Mouse (Mus musculus): ENCODE results near the gene Atp8a2.
"Not testable (repeated sequence)": the region's sequence is repeated elsewhere in the genome, so short reads cannot be mapped to it uniquely, and the experiment has no call there.

The Atp8a2 gene

DNA sequence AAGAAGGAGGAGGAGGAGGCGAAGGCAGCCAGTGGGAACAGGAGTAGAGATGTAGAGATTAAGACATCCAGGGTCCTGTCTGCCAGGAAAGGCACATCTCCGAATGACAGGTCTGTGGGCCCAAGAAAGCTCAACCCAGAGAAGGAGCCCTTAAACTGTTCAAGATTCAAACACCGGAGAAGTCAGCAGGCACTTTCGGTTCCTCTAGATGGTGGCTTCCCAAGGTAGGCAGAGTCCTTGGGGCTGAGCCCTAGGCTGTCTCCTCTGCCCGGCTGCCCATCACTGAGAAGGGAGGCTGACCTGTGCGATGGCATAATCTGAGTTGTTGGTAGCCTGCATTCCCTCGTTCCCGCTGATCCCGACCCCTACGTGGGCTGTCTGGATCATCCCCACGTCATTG is 337.1 kb downstream of the Atp8a2 start:
- DNase-seq (ENCODE audit: extremely low read depth, insufficient read length, low spot score) = no peak

GRCm38 (mm10) chr14:59858501-59859225 is 338.3 kb downstream of the Atp8a2 start:
- no peak for DNase-seq (ENCODE audit: extremely low read depth, insufficient read length, low spot score)

DNA sequence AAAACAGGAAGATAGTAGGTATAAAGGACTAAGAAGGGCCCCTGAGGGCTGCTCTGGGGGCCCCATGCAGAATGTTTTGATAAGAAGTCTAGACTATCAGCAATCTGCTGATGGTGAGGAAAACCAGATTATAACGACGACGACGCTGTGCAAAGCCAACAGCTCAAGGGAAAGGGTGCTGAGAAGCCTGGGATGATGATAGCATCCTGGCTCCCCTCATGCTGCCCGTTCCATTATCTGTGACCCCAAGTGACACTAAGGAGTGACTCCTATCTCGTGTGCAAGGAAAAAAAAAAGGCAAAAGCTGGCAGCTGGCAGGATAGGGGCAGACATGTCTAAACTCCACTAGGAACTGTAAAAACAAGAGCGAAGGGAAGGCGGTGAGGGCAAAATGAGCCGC is 343.8 kb downstream of the Atp8a2 start:
- no peak for DNase-seq (ENCODE audit: extremely low read depth, insufficient read length, low spot score)

- no peak for DNase-seq (ENCODE audit: extremely low read depth, insufficient read length, low spot score)
These were observed 350.2 kb downstream of the Atp8a2 start for GRCm38 (mm10) chr14:59846609-59847375.

- no peak for DNase-seq (ENCODE audit: extremely low read depth, insufficient read length, low spot score)
These were observed 353.6 kb downstream of the Atp8a2 start for GRCm38 (mm10) chr14:59843264-59843942.

GRCm38 (mm10) chr14:59839951-59840720 is 356.8 kb downstream of the Atp8a2 start:
- no peak for DNase-seq (ENCODE audit: extremely low read depth, insufficient read length, low spot score)

GRCm38 (mm10) chr14:59838446-59839259 is 358.3 kb downstream of the Atp8a2 start:
- not testable (repeated sequence) for DNase-seq (ENCODE audit: extremely low read depth, insufficient read length, low spot score)

DNA sequence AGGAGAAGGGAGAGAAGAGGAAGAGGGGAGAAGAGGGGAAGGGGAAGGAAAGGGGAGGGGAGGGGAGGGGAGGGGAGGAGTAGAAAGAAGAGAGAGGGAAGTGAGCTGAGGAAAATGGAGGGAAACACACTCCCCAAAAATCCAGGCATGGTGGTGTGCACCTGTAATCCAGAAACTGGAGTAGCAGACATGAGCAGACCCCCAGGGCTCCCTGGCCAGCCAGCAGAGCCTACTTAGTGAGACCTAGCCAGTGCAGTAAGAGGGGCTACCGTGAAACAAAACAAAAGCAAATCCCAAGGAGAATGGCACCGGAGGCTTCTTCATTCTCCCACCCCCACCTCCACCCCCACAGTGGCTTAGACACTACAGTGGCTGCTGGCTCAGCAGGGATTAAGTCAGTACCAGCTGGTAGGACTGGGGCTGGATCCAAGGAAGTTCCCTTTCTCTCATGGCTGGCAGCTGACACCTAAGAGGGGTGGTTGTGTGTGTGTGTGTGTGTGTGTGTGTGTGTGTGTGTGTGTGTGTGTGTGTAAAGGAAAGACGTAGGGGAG is 359.2 kb downstream of the Atp8a2 start:
- not testable (repeated sequence) for DNase-seq (ENCODE audit: extremely low read depth, insufficient read length, low spot score)

DNA sequence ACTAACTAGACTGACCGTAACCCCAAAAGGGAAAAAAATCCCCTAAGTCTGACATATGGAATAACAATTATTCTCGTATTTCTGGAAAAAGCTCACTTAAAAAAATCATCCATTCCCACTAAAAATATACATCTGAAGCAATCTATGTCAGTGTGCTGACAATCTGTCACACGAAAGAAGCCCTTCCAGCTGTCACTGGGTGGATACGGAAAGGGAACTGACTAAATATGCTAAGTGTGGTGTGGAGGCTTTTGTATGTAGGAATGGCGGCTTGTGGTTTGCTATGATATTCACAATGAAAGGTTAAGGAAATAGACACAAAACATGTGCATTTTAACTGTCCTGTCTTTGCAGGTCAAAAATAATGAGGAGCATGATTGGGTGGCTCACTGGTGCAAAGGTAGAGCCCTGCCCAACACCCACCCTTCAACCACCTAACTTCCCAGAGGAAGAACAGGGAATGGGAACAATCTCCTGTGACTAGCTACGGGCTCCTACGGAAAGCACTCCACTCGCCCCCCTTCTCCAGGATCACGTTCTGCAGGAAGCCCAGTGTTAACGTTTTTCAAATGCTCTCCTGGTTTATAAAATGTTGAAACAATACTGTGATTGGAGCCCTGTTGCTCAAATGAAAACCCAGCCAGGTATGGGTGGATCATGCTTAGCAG is 360.0 kb downstream of the Atp8a2 start:
- no peak for DNase-seq (ENCODE audit: extremely low read depth, insufficient read length, low spot score)

DNA sequence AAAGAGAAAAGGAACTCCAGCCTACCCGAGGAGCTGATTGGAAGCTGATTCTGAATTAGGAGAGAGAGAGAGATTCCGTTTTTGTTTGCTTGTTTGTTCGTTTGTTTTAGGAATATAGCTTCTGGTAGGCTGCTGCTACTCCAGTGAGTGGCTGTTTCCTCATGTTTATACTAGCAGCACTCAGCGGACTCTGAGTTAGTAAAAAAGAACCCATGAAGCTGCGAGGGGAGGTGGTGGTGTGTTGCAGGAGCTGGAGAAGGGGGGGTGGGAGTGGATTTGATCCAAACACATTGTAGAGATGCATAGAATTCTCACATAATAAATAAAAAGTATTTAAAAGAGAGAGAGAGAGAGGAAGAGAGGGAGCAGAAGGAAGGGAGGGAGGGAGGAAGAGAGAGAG is 367.4 kb downstream of the Atp8a2 start:
- DNase-seq (ENCODE audit: extremely low read depth, insufficient read length, low spot score) = no peak

DNA sequence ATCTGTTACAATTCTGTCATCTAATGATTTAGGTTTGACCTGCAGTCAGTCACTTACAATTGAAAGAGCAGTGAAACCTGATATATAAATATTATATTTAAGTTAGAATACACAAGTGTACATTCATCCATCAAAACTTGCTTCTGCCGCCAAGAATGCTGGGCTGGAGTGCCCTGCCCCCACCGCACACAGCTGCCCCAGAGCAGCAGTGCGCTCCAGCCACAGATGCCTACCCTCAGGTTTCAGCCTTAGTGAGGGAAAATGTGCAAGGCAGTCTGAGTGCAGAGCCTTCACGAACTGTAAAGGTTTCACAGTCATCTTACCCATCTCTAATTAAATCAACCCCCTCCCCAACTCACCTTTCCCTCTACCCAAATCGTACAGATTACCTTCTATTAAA is 369.6 kb downstream of the Atp8a2 start:
- no peak for DNase-seq (ENCODE audit: extremely low read depth, insufficient read length, low spot score)

DNA sequence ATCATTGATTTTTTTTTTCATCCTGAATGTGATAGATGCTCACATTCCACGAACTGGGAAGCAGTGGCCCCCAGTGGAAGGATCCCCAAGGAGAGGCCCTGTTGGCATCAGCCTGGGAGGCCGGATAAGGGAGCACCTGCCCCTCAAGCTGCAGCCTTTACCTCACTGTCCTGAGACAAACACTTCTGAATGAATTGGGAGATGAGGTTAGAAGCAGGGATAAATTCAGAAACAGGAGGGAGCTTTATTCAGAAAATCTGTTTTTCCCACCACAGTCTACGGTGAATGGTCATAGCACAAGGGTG is 376.9 kb downstream of the Atp8a2 start:
- no peak for DNase-seq (ENCODE audit: extremely low read depth, insufficient read length, low spot score)

- DNase-seq (ENCODE audit: extremely low read depth, insufficient read length, low spot score) = no peak
These were observed 377.5 kb downstream of the Atp8a2 start for GRCm38 (mm10) chr14:59819215-59820114.

DNA sequence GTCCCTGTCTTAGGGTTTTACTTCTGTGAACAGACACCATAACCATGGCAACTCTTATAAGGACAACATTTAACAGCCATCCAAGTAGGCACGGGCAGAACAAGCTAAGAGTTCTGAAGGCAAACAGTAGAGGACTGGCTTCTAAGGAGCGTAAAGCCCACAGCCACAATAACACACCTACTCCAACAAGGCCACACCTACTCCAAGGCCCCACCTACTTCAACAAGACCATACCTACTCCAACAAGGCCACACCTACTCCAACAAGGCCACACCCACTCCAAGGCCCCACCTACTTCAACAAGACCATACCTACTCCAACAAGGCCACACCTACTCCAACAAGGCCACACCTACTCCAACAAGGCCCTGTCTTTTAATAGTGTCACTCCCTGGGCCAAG is 386.7 kb downstream of the Atp8a2 start:
- not testable (repeated sequence) for DNase-seq (ENCODE audit: extremely low read depth, insufficient read length, low spot score)

DNA sequence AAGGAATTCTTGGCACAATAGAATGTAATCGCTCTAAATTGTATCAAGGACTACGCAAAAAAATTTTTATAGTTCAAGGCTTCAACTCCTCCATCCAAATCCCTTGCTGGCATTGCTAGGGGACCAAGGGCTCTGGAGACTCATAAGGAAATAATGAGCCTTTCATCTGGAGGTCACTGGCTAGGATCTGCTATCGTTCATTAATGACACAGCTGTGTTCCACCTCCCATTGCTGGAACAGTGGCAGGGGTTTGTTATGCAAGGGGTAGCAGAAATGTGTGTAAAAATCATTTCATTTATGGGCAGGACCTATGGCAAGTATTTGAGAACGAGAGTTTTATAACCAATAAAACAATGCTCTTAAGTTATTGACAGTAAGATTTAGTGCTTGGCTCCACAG is 387.2 kb downstream of the Atp8a2 start:
- no peak for DNase-seq (ENCODE audit: extremely low read depth, insufficient read length, low spot score)

DNA sequence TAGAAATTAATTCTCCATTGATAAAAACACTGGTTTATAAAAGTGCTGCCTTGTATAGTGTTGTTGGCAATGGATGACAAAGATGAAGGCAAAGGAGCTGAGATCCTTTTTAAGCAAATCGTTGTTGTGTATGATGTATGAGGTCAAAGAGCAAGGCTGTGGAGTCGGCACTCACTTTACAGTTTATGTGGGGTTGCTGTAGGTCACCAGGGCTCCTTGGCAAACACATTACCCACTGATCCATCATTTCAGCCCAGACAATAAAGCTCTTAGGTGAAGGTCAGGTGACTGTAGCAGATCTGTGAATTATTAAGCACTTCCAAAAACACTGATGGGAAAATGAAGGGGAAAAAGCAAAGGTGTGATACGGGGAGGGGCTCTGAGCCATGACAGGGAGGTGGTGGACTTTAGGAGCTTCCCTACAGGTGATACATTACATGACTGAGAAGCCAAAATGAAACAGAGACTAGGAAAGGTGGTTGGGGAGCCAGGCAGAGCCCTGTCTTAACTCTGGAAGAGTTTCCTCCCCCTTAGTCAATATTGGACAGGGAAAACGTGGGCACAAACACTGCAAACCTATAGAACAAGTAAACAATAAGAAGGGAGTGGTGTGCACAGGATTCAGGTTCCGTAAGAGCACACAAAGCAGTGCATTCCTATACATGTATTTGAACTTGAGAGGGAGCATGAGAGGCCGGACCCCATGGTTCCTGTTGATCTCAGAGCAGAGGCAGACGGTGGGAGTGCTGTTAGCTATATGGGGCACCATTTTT is 389.3 kb downstream of the Atp8a2 start:
- no peak for DNase-seq (ENCODE audit: extremely low read depth, insufficient read length, low spot score)

DNA sequence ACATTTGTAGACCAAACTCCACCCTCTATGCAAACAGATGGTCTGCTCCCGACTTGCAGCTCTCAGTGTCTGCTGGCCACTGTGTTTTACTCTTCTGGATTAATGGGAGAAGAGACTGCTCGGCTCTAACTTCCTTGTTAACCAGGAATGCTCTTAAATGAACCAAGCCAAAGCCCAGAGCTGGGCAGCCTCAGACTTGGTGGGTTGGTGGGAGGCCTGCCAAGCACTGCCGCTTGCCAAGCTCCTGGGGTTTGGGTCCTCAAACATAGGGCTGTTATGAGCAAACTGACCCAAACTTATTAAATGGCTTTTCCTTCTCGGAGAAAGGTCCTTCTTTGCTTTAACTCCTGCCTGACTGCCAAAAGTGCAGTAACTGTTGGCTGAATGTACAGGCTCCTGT is 390.1 kb downstream of the Atp8a2 start:
- DNase-seq (ENCODE audit: extremely low read depth, insufficient read length, low spot score) = no peak

- no peak for DNase-seq (ENCODE audit: extremely low read depth, insufficient read length, low spot score)
These were observed 390.8 kb downstream of the Atp8a2 start for GRCm38 (mm10) chr14:59806159-59806558.
